Mouse (Mus musculus) hindbrain, postnatal 0 days (tissue): ENCODE measurements around the gene Igdcc4. TPM values are rescaled to one million over a fixed set of nuclear protein-coding genes. Genes with fewer than 3 reads are reported as not detected.

Source experiments
- ATAC-seq: fragments of 200-750 bp; cut with Nextera tagmentation; 2 replicates; pipeline ENCODE4 v1.8.0; 2017; ENCODE audit warnings: mild to moderate bottlenecking, moderate TSS enrichment, moderate library complexity
- DNase-seq: peaks from one replicate; pipeline ENCODE4 v3.0.0-alpha.2; 2015; ENCODE audit warnings: low spot score
- H3K27ac ChIP-seq: fragments of 300-500 bp; sonication (generic); 2 replicates; pipeline ENCODE4 v1.5.1; 2014; ENCODE audit warnings: mild to moderate bottlenecking
- H3K27me3 ChIP-seq: fragments of 300-500 bp; sonication (generic); 2 replicates; pipeline ENCODE4 v1.6.1; 2014; ENCODE audit warnings: low read length, mixed read lengths; ENCODE audit not compliant: insufficient read depth
- H3K36me3 ChIP-seq: fragments of 300-500 bp; sonication (generic); 2 replicates; pipeline ENCODE4 v1.6.1; 2014; ENCODE audit warnings: low read length, mixed read lengths; ENCODE audit not compliant: insufficient read depth
- H3K4me1 ChIP-seq: fragments of 300-500 bp; sonication (generic); 2 replicates; pipeline ENCODE4 v1.6.1; 2014; ENCODE audit warnings: antibody characterized with exemption, low read length, mixed read lengths; ENCODE audit not compliant: insufficient read depth
- H3K4me2 ChIP-seq: fragments of 300-500 bp; sonication (generic); 2 replicates; pipeline ENCODE4 v1.6.1; 2014; ENCODE audit warnings: low read depth, mild to moderate bottlenecking, low read length, moderate library complexity, mixed read lengths
- H3K4me3 ChIP-seq: fragments of 300-500 bp; sonication (generic); 2 replicates; pipeline ENCODE4 v1.5.1; 2014; ENCODE audit warnings: low read length
- H3K9ac ChIP-seq: fragments of 300-500 bp; sonication (generic); replicated peaks from 2 replicates; pipeline ENCODE4 v1.6.1; 2014; ENCODE audit warnings: mild to moderate bottlenecking, low read length, moderate library complexity, mixed read lengths
- H3K9me3 ChIP-seq: fragments of 300-500 bp; sonication (generic); 2 replicates; pipeline ENCODE4 v1.6.1; 2016; ENCODE audit warnings: low read length, mixed read lengths
- CTCF ChIP-seq: IDR thresholded peaks from 2 replicates; pipeline ENCODE4 v1.5.1; 2016; ENCODE audit warnings: antibody characterized with exemption, control low read depth, low read depth
- WGBS: fragments of 180-500 bp; shearing (Covaris S2); extraction: QIAGEN DNeasy Blood & Tissue Kit; methylation state at CpG from one replicate; pipeline ENCODE4 v1.1.7; 2014; 5-methylcytosine and 5-hydroxymethylcytosine counted together
- polyA plus RNA-seq: library from polyadenylated mRNA; unstranded; fragments of >200 nt; fragmentation: Nextera tagmentation; extraction: Ambion mirVana; gene quantifications from 2 replicates; pipeline ENCODE4 v1.2.1, GENCODE M21; 2015
- total RNA-seq: library from RNA; depleted of rRNA; stranded (reverse); fragments of >200 nt; gene quantifications from 2 replicates; pipeline ENCODE4 v1.2.3, GENCODE M21; 2014; rRNA removed

Gene Igdcc4
- total and polyA plus RNA-seq, 2 experiments from 2014 or later, result 12.2 to 56.8 TPM

- no peak for DNase-seq
- ATAC-seq, result no peak
- no peaks in the 10 kb centered on the region for H3K27me3 ChIP-seq
- peak overlapping the region; percentile 30; the same call in 1 of the 2 replicates for H3K4me2 ChIP-seq
- peaks cover 26% of the 10 kb centered on the region for H3K4me1 ChIP-seq
- no peak overlapping the region for H3K9ac ChIP-seq
- H3K9me3 ChIP-seq, result no peaks in the 10 kb centered on the region
- 36% methylated on average over 17 of the region's 17 CpGs for WGBS
- H3K27ac ChIP-seq, result no peak overlapping the region
- H3K4me3 ChIP-seq, result no peak overlapping the region
- peaks cover 21% of the 10 kb centered on the region; the same call in 1 of the 2 replicates for H3K36me3 ChIP-seq
- no peak for TF ChIP-seq CTCF
Observed at GRCm38 (mm10) chr9:65179817-65180624, 78.7 kb downstream of the Igdcc4 start.

Other genes starting within 250 kb of the Igdcc4 start
- 0.31 TPM in 1 of 2 replicates, not detected in the other for gene Slc24a1, start 149.9 kb upstream of the Igdcc4 start, total RNA-seq
- gene Slc24a1, start 149.9 kb upstream of the Igdcc4 start, polyA plus RNA-seq, result 0.03 and 0.06 TPM in 2 replicates
- 28.8 and 30.6 TPM in 2 replicates for gene Ints14, start 140.6 kb upstream of the Igdcc4 start, total RNA-seq
- gene Ints14, start 140.6 kb upstream of the Igdcc4 start, polyA plus RNA-seq, result 30.0 and 30.4 TPM in 2 replicates
- 191 and 204 TPM in 2 replicates for gene Hacd3, start 79.8 kb upstream of the Igdcc4 start, total RNA-seq
- gene Hacd3, start 79.8 kb upstream of the Igdcc4 start, polyA plus RNA-seq, result 193 and 205 TPM in 2 replicates
- gene Dpp8, start 69.1 kb upstream of the Igdcc4 start, total RNA-seq, result 77.2 and 84.1 TPM in 2 replicates
- 26.9 and 27.7 TPM in 2 replicates for gene Dpp8, start 69.1 kb upstream of the Igdcc4 start, polyA plus RNA-seq
- 2.3 and 6.3 TPM in 2 replicates for gene Igdcc3, start 39.7 kb downstream of the Igdcc4 start, total RNA-seq
- 5.2 and 6.2 TPM in 2 replicates for gene Igdcc3, start 39.7 kb downstream of the Igdcc4 start, polyA plus RNA-seq
- 2.6 and 6.7 TPM in 2 replicates for gene Parp16, start 93.9 kb downstream of the Igdcc4 start, total RNA-seq
- 5.9 and 6.3 TPM in 2 replicates for gene Parp16, start 93.9 kb downstream of the Igdcc4 start, polyA plus RNA-seq
- 0.16 and 0.29 TPM in 2 replicates for gene Cilp, start 163.7 kb downstream of the Igdcc4 start, total RNA-seq
- 0.29 and 0.37 TPM in 2 replicates for gene Cilp, start 163.7 kb downstream of the Igdcc4 start, polyA plus RNA-seq
- 22.7 and 23.3 TPM in 2 replicates for gene Clpx, start 192.8 kb downstream of the Igdcc4 start, total RNA-seq
- 37.1 and 41.2 TPM in 2 replicates for gene Clpx, start 192.8 kb downstream of the Igdcc4 start, polyA plus RNA-seq
- 16.2 and 17.5 TPM in 2 replicates for gene Pdcd7, start 244.6 kb downstream of the Igdcc4 start, total RNA-seq
- 8.6 and 10.2 TPM in 2 replicates for gene Pdcd7, start 244.6 kb downstream of the Igdcc4 start, polyA plus RNA-seq